Mouse (Mus musculus) C2C12 (cell line): ENCODE results near the gene Wnt3.

Experiments used
- CTCF ChIP-seq: IDR thresholded peaks from one replicate; pipeline ENCODE4 v1.5.1; 2011; ENCODE audit not compliant: control insufficient read depth, insufficient read depth, insufficient read length
- MYOD1 ChIP-seq: IDR thresholded peaks from one replicate; pipeline ENCODE4 v1.6.1; 2011; ENCODE audit warnings: low read depth; ENCODE audit not compliant: control insufficient read depth, insufficient read length

DNA sequence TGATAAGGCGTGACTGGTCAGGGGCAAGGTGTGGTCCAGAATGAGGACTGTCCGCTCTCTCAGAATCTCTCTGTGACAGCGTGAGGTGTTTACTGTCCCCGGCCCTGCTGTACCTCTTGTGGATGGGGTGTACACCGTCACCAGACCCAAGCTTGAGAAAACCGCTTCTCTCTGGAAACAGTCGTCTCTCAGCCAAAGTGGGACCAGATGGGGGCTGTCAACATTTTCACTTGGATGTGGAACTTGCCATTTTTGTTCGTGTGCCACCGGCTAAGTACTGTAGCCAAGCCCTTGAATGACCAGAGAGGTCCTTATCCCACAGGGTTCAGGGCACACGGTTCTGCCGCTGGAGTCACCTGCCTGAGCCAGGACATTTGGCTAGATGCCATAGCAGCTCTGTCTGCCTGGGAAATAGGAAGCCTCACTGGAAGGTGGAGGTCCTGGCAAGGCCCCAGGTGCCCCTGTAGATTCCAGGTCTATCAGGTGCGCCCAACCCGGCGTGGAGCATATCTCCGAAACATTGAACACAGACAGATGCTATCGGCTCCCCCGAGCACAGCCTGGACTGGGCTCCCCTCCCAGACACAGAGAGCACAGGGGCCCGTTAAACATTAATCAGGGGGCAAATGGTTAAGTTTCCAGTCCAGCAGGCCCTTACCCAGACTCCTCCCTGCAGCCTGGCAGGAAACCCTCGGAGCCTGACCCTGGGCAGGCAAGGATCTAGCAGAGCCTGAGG lies 38.7 kb upstream of the Wnt3 start:
- TF ChIP-seq CTCF (no peak), MYOD1 (no peak)
